Mouse (Mus musculus) hindbrain, embryonic 13.5 days (tissue): Measurements from ENCODE around the gene Cdkal1. TPM values are rescaled to one million over a fixed set of nuclear protein-coding genes. Genes with fewer than 3 reads are reported as not detected.
A peak's percentile ranks its signal among the peaks of the same experiment; 100 is the strongest.

Experiments used
- ATAC-seq: fragments of 200-750 bp; cut with Nextera tagmentation; 2 replicates; pipeline ENCODE4 v1.8.0; 2017; ENCODE audit warnings: moderate TSS enrichment; ENCODE audit not compliant: low FRiP score
- H3K27ac ChIP-seq: fragments of 300-500 bp; sonication (generic); 2 replicates; pipeline ENCODE4 v1.5.1; 2015; ENCODE audit warnings: inconsistent platforms, mild to moderate bottlenecking, moderate library complexity
- H3K27me3 ChIP-seq: fragments of 300-500 bp; sonication (generic); 2 replicates; pipeline ENCODE4 v1.6.1; 2015; ENCODE audit warnings: mild to moderate bottlenecking, inconsistent platforms
- H3K36me3 ChIP-seq: fragments of 300-500 bp; sonication (generic); 2 replicates; pipeline ENCODE4 v1.6.1; 2015; ENCODE audit warnings: mild to moderate bottlenecking, inconsistent platforms
- H3K4me1 ChIP-seq: fragments of 300-500 bp; sonication (generic); replicated peaks from 2 replicates; pipeline ENCODE4 v1.6.1; 2015; ENCODE audit warnings: inconsistent platforms
- H3K4me2 ChIP-seq: fragments of 300-500 bp; sonication (generic); 2 replicates; pipeline ENCODE4 v1.6.1; 2015; ENCODE audit warnings: inconsistent platforms, mild to moderate bottlenecking, moderate library complexity
- H3K4me3 ChIP-seq: fragments of 300-500 bp; sonication (generic); 2 replicates; pipeline ENCODE4 v1.5.1; 2015; ENCODE audit warnings: mild to moderate bottlenecking, inconsistent platforms
- H3K9ac ChIP-seq: fragments of 300-500 bp; sonication (generic); 2 replicates; pipeline ENCODE4 v1.6.1; 2015; ENCODE audit warnings: mild to moderate bottlenecking, inconsistent platforms
- H3K9me3 ChIP-seq: fragments of 300-500 bp; sonication (generic); 2 replicates; pipeline ENCODE4 v1.6.1; 2016; ENCODE audit warnings: inconsistent platforms
- WGBS: fragments of 180-500 bp; shearing (Covaris S2); methylation state at CpG from one replicate; pipeline ENCODE4 v1.1.7; 2015; 5-methylcytosine and 5-hydroxymethylcytosine counted together
- polyA plus RNA-seq: library from polyadenylated mRNA; unstranded; fragments of >200 nt; fragmentation: Nextera tagmentation; extraction: Ambion mirVana; gene quantifications from 2 replicates; pipeline ENCODE4 v1.2.1, GENCODE M21; 2015

Cdkal1 gene
- polyA plus RNA-seq, 1 experiment from 2014 or later = 24.3 TPM

DNA sequence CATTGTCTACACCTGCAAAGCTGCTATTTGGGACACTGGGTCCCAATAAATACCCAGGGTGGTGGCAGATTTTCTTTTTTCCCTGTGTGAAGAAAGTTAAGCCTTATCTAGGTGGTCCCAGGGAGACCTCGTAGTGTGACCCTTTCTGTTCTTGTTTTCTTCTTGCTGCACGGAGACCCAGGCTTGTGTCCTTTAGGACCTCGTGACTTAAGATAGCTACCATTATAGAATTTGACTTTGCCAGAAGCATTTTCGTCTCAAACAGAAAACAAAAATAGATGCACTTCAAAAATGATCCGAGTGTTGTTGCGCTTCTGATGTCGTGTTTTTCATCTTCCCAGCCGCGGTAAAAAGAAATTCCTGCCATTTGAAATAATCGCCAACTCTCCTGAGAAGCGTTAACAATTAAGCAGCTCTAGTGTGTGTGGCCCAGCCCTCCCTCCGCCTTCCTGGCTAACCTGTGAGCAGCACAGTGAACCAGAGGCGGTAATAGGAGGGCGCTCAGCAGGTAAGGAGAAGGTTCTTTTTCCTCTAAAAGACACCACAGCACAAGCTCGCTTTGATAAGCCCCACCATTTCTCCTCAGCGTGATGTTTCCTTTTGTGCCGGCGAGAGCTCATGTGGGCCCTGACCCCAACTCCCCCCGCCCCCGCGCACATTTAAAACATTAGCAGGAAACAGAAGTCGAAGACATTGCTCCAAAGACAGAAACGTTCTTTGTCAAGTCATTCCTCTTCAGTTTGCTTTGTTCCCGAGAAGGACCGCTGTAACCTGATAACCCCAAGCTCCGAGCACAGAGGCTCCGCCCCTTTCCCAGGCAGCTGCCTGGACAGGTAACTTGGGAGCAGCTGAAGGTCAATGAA lies 645.1 kb downstream of the Cdkal1 start:
- 3% methylated on average over 27 of the region's 27 CpGs for WGBS

DNA sequence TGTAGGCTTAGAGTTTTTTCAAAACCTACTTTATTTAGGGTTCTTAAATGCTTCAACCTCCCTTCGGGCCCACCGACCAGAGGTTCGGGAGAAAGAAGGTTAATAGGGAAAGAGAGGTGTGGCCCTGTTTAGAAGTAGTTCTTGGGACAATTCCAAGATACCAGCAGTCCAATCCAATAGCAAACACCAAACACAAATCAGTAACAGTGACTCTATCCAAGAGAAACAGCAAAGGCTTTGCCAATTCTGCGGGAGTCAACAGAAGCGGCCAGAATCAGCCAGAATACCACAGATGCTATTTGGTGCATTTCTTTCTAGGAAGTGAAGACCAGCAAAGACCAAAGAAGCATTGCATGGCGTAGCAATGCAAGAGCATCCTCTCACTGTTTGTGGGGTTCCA lies 646.7 kb downstream of the Cdkal1 start:
- Histone ChIP-seq H3K4me2 (no peak overlapping the region), H3K27me3 (no peaks in the 10 kb centered on the region), H3K36me3 (no peaks in the 10 kb centered on the region), H3K9me3 (no peaks in the 10 kb centered on the region), H3K27ac (no peak overlapping the region), H3K9ac (no peak overlapping the region), H3K4me3 (no peak overlapping the region), H3K4me1 (peaks cover 14% of the 10 kb centered on the region)
- ATAC-seq = no peak
- 97% methylated on average over 6 of the region's 6 CpGs for WGBS

More for the DNA sequence above, 645.1 kb downstream of the Cdkal1 start:
- Histone ChIP-seq H3K4me3 (peak overlapping the region; percentile 40), H3K27ac (peak overlapping the region; percentile 55), H3K4me2 (peak overlapping the region; percentile 65), H3K4me1 (peaks cover 14% of the 10 kb centered on the region), H3K9ac (peak overlapping the region; percentile 75), H3K36me3 (no peaks in the 10 kb centered on the region), H3K27me3 (no peaks in the 10 kb centered on the region), H3K9me3 (no peaks in the 10 kb centered on the region)
- ATAC-seq = 0 out of 2 replicates have a peak, but pooled peaks have one; percentile 73

DNA sequence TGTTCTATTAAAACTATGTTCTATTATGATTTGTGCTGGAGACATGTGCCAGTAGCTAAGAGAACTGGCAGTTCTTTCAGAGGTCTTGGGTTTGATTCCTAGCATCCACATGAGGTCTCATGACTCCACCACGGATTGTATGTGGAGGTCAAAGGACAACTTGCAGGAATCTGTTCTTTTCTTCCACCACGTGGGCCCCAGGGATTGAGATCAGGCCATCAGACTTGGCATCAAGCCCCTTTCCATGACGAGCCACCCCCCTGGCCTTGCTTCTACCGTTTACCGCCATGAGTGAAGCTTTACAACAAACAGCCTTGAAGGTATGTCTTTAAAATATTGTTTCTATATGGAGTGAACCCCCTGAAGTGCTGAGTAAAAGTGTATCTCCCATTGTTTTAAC lies 651.6 kb downstream of the Cdkal1 start:
- Histone ChIP-seq H3K4me2 (no peak overlapping the region), H3K27ac (no peak overlapping the region), H3K9ac (no peak overlapping the region), H3K4me1 (peaks cover 7% of the 10 kb centered on the region), H3K27me3 (no peaks in the 10 kb centered on the region), H3K9me3 (no peaks in the 10 kb centered on the region), H3K4me3 (no peak overlapping the region), H3K36me3 (no peaks in the 10 kb centered on the region)
- 77% methylated on average over 5 of the region's 5 CpGs for WGBS
- no peak for ATAC-seq

DNA sequence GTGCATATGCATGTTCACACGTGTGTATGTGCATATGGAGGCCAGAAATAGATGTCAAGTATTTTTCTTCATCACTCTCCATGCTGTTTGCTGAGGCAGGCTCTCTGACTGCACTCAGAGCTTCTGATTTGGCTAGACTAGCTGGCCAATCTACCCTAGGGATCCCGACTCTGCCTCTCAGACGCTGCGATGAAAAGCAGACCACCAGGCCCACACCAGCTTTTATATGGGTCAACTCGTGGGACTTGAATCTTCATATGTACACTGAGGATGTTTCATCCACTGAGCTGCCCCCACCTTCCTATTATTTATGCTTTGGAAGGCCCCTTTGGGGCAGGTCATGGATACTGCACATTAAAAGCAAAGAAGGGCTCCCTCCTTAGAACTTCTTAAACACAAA lies 652.0 kb downstream of the Cdkal1 start:
- H3K4me2 ChIP-seq = no peak overlapping the region
- WGBS = 89% methylated on average over 5 of the region's 5 CpGs
- peaks cover 7% of the 10 kb centered on the region for H3K4me1 ChIP-seq
- no peaks in the 10 kb centered on the region for H3K36me3 ChIP-seq
- no peak overlapping the region for H3K9ac ChIP-seq
- H3K27me3 ChIP-seq = no peaks in the 10 kb centered on the region
- no peak for ATAC-seq
- H3K4me3 ChIP-seq = no peak overlapping the region
- H3K27ac ChIP-seq = no peak overlapping the region
- H3K9me3 ChIP-seq = no peaks in the 10 kb centered on the region

DNA sequence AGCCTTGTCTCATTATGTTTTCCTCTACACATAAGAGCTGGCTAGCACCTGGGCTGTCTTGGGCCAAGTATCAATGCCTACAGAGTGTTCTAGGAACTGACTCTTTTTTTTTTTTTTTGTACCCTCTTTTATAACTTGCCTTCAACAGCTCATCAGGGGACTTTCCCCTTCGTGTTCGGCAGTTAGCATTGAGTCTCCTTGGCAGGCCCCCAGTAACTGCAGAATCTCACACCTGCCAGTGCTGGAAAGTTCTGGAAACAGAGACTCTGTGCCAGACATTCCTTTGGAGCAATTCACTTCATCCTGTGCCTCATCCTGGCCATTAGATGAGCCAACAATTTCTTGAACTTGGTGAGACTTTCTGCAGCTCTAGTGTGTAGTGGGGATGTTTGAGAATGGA lies 652.9 kb downstream of the Cdkal1 start:
- Histone ChIP-seq H3K9ac (no peak overlapping the region), H3K36me3 (no peaks in the 10 kb centered on the region), H3K27ac (no peak overlapping the region), H3K4me1 (peaks cover 7% of the 10 kb centered on the region), H3K27me3 (no peaks in the 10 kb centered on the region), H3K4me2 (no peak overlapping the region), H3K4me3 (no peak overlapping the region), H3K9me3 (no peaks in the 10 kb centered on the region)
- no peak for ATAC-seq
- WGBS = 64% methylated on average over 2 of the region's 2 CpGs

DNA sequence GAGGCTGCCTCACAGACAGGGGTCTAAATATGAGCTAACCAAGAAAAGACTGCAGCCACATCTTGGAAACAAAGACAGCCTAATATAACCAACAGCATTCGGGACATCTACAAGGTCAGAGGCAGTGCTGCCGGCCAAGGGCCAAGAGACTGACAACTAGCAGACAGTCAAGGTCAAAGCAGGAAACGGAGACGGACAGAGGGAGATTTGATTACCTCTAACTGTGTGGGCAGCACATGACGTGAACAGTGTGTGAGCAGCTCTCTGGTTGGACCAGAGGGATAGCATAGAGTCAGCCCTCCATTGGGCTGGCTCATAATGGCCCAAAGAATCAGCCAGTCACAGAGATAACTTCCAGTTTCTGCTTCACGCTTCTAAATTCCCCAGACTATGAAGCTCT lies 655.8 kb downstream of the Cdkal1 start:
- no peak for ATAC-seq
- Histone ChIP-seq H3K9me3 (no peaks in the 10 kb centered on the region), H3K27me3 (no peaks in the 10 kb centered on the region), H3K9ac (no peak overlapping the region), H3K4me3 (no peak overlapping the region), H3K4me1 (peaks cover 30% of the 10 kb centered on the region), H3K36me3 (no peaks in the 10 kb centered on the region), H3K27ac (peak overlapping the region; percentile 3; the same call in 1 of the 2 replicates), H3K4me2 (no peak overlapping the region)
- 65% methylated on average over 6 of the region's 6 CpGs for WGBS

DNA sequence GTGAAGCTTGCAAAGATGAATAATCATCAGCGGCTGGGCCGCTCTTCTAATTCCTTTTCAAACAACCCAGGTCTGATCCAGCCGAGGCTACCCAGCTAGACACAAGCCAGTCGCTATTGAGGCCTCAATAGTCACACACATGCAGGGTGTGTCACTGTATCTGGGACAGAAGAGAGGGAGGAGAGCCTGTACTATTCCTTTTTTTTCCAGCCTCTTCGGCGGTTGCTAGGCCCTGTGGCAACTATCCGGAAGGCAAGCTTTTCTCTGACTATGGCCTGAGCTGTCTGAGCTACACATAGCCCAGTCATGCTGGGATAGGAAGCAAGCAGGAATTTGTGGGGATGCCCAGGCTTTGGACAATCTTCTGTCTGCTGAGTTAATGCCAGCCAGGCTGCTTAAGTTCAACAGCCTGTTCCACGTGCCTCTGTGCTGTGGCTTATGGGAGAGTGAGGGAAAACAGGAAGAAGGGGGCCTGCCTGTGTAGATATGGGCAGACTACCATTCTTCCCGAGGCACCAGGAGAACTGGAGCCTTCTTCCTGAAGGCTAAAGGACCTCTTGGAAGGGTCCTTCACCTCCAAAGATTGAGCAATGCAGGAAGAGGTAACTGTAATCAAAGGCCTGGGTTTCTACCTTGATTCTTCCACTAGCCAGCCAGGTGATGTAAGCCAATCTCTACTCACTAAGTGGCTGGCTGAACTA lies 658.5 kb downstream of the Cdkal1 start:
- no peaks in the 10 kb centered on the region for H3K36me3 ChIP-seq
- H3K27ac ChIP-seq = peak overlapping the region; percentile 63
- peaks cover 34% of the 10 kb centered on the region for H3K4me1 ChIP-seq
- no peak overlapping the region for H3K4me3 ChIP-seq
- no peaks in the 10 kb centered on the region for H3K9me3 ChIP-seq
- no peak overlapping the region for H3K9ac ChIP-seq
- no peak overlapping the region for H3K4me2 ChIP-seq
- ATAC-seq = peak; percentile 43
- no peaks in the 10 kb centered on the region for H3K27me3 ChIP-seq
- 25% methylated on average over 9 of the region's 9 CpGs for WGBS

DNA sequence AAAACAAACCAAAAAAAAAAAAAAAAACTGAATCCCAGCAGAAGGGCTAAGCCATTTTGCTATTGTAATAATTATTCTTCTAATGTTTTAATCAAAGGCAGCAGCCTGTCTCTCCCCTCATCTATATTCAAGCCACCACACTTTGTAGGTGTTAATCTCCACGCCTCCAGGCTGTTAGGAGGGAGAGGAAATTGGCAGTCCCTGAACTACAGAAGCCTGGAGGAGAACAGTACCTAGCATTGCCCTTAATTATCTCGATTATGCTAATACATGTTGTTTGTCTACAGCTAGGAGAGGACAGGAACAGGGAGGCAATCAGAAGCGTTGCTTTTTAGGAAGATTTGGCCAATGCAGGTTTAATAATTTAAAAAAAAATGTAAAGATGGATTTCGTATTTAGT lies 659.8 kb downstream of the Cdkal1 start:
- Histone ChIP-seq H3K9ac (no peak overlapping the region), H3K27ac (peak overlapping the region; percentile 55; the same call in 1 of the 2 replicates), H3K4me2 (no peak overlapping the region), H3K4me3 (no peak overlapping the region), H3K36me3 (no peaks in the 10 kb centered on the region), H3K27me3 (no peaks in the 10 kb centered on the region), H3K4me1 (peaks cover 34% of the 10 kb centered on the region), H3K9me3 (no peaks in the 10 kb centered on the region)
- WGBS = 44% methylated on average over 4 of the region's 4 CpGs
- peak; percentile 63 for ATAC-seq

DNA sequence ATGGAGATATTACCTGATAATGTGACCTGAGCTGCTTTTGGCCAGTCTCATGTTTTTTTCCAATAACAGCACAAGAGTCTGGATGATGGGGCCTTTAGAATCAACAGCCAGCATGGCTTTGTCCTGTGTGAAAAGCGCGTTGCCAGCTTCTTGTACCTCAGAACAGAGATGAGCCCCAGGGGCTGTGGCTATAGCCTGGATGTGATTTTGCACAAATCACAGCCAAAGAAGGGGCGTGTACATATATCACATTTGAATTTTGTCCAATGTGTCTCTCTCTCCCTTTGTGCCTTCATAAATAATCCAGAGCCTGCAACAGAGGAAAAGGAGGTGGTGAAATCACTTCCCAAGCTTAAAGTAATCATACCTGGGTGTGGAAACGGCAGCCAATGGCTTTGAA lies 660.5 kb downstream of the Cdkal1 start:
- H3K27me3 ChIP-seq = no peaks in the 10 kb centered on the region
- no peak overlapping the region for H3K9ac ChIP-seq
- no peaks in the 10 kb centered on the region for H3K36me3 ChIP-seq
- H3K27ac ChIP-seq = peak overlapping the region; percentile 77
- H3K4me3 ChIP-seq = no peak overlapping the region
- no peak overlapping the region for H3K4me2 ChIP-seq
- 48% methylated on average over 4 of the region's 4 CpGs for WGBS
- peaks cover 34% of the 10 kb centered on the region for H3K4me1 ChIP-seq
- no peaks in the 10 kb centered on the region for H3K9me3 ChIP-seq
- no peak for ATAC-seq

DNA sequence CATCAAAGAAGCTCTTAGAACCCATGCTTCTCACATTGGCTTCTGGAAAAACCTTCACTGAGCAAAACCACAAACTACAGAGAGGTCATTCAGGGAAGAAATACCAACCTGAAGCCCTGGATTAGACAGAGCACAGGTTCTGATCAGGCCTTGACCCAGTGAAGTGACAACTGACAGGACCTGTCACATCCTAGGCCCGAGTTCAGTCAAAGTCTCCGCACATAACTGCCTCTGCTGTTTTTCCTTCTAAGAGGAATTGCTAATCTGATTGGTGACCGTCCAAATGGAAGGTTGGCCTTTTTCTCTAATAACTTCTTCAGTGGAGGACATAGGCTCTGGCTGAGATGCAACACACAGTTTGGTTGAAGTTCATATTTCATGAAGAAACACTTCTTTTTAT lies 662.8 kb downstream of the Cdkal1 start:
- 91% methylated on average over 3 of the region's 3 CpGs for WGBS
- Histone ChIP-seq H3K4me3 (no peak overlapping the region), H3K36me3 (no peaks in the 10 kb centered on the region), H3K27ac (no peak overlapping the region), H3K4me2 (no peak overlapping the region), H3K4me1 (peaks cover 27% of the 10 kb centered on the region), H3K27me3 (no peaks in the 10 kb centered on the region), H3K9ac (no peak overlapping the region), H3K9me3 (no peaks in the 10 kb centered on the region)
- ATAC-seq = no peak

DNA sequence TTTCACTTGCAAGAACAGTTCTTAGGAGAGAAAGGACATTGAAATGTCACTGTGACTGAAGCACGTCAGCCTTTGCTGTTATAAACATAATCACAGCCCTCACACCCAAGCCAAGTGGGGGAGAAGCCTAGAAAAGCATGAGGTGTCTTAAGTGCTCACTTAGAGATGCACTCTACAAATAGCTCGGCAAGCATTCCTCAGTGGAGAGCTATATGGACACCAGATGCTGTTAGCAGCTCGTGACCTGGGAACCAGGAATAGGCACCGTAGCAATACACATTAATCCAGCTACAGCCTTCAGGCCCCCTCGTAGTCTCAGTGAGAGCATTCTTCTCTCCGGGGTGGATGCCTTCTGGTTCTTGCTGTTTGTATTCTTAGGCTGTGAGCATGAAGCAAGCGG lies 664.9 kb downstream of the Cdkal1 start:
- ATAC-seq = no peak
- Histone ChIP-seq H3K4me3 (no peak overlapping the region), H3K4me1 (peaks cover 11% of the 10 kb centered on the region), H3K9me3 (no peaks in the 10 kb centered on the region), H3K4me2 (no peak overlapping the region), H3K27ac (no peak overlapping the region), H3K27me3 (no peaks in the 10 kb centered on the region), H3K9ac (no peak overlapping the region), H3K36me3 (no peaks in the 10 kb centered on the region)
- 79% methylated on average over 7 of the region's 7 CpGs for WGBS

DNA sequence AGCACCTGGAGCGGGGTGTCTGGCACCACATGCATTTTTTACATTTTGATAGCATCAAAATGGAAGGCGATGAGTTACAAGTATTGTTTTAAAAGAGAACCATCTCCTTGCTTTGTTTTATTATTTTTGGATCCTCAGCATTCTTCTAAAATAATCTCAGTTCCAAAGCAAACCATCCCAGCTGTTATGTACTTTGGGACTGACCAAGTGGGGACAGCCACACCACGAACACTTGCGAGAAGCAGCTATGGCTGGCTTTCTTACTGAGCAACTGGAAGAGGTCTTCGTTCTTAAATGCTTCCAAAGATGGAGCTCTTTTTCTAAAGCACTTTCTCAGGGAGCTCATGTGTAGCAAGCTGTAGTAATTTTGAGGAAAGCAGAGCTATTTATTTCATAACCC lies 668.7 kb downstream of the Cdkal1 start:
- H3K4me1 ChIP-seq = no peaks in the 10 kb centered on the region
- no peaks in the 10 kb centered on the region for H3K27me3 ChIP-seq
- 94% methylated on average over 5 of the region's 5 CpGs for WGBS
- no peak overlapping the region for H3K4me2 ChIP-seq
- ATAC-seq = no peak
- no peak overlapping the region for H3K27ac ChIP-seq
- no peak overlapping the region for H3K4me3 ChIP-seq
- no peaks in the 10 kb centered on the region for H3K36me3 ChIP-seq
- no peaks in the 10 kb centered on the region for H3K9me3 ChIP-seq
- no peak overlapping the region for H3K9ac ChIP-seq
